Mouse (Mus musculus) large intestine, adult 2 months (tissue): ENCODE measurements around the gene A530064D06Rik. TPM values are rescaled to one million over a fixed set of nuclear protein-coding genes. Genes with fewer than 3 reads are reported as not detected.

Source experiments
- polyA plus RNA-seq: library from polyadenylated mRNA; depleted of rRNA; stranded (reverse); fragments of >200 nt; gene quantifications from 2 replicates; pipeline ENCODE4 v1.2.3, GENCODE M21; 2012; rRNA removed

Gene A530064D06Rik
- polyA plus RNA-seq, 1 experiment = 0.46 TPM

Other genes starting within 250 kb of the A530064D06Rik start
- 46.2 and 62.4 TPM in 2 replicates for gene Foxp4, start 242.6 kb downstream of the A530064D06Rik start, polyA plus RNA-seq
- gene 1700122O11Rik, start 129.0 kb downstream of the A530064D06Rik start, polyA plus RNA-seq = not detected in 2 replicates
- not detected in 2 replicates for gene 1700067P10Rik, start 78.0 kb downstream of the A530064D06Rik start, polyA plus RNA-seq
- gene 9830107B12Rik, start 21.0 kb downstream of the A530064D06Rik start, polyA plus RNA-seq = 0.07 and 0.23 TPM in 2 replicates
- 0.21 and 0.37 TPM in 2 replicates for gene Trem1, start 65.5 kb upstream of the A530064D06Rik start, polyA plus RNA-seq
- gene Trem3, start 80.5 kb upstream of the A530064D06Rik start, polyA plus RNA-seq = 0.11 TPM in 1 of 2 replicates, not detected in the other
- gene Treml4, start 97.0 kb upstream of the A530064D06Rik start, polyA plus RNA-seq = 1.7 and 2.8 TPM in 2 replicates
- 2.5 and 2.8 TPM in 2 replicates for gene Treml2, start 132.2 kb upstream of the A530064D06Rik start, polyA plus RNA-seq
- gene B430306N03Rik, start 148.9 kb upstream of the A530064D06Rik start, polyA plus RNA-seq = 0.53 and 0.81 TPM in 2 replicates
- gene Trem2, start 179.1 kb upstream of the A530064D06Rik start, polyA plus RNA-seq = 0.71 and 1.1 TPM in 2 replicates
- gene Treml1, start 192.6 kb upstream of the A530064D06Rik start, polyA plus RNA-seq = not detected in 2 replicates
- 33.4 and 61.7 TPM in 2 replicates for gene Nfya, start 242.6 kb upstream of the A530064D06Rik start, polyA plus RNA-seq
- 13.4 and 15.1 TPM in 2 replicates for gene Oard1, start 242.7 kb upstream of the A530064D06Rik start, polyA plus RNA-seq